Mouse (Mus musculus) hindbrain, embryonic 16.5 days (tissue): ENCODE results near the gene Sppl3. TPM values are rescaled to one million over a fixed set of nuclear protein-coding genes. Genes with fewer than 3 reads are reported as not detected.
"Not testable (repeated sequence)": the region's sequence is repeated elsewhere in the genome, so short reads cannot be mapped to it uniquely, and the experiment has no call there.

Source experiments
- ATAC-seq: fragments of 200-750 bp; cut with Nextera tagmentation; 2 replicates; pipeline ENCODE4 v1.8.0; 2017; ENCODE audit warnings: moderate TSS enrichment, moderate library complexity
- H3K27ac ChIP-seq: fragments of 300-500 bp; sonication (generic); 2 replicates; pipeline ENCODE4 v1.5.1; 2014; ENCODE audit warnings: low read depth, mild to moderate bottlenecking, control low read depth, low read length, moderate library complexity
- H3K27me3 ChIP-seq: fragments of 300-500 bp; sonication (generic); replicated peaks from 2 replicates; pipeline ENCODE4 v1.6.1; 2014; ENCODE audit warnings: low read length; ENCODE audit not compliant: control insufficient read depth, insufficient read depth
- H3K36me3 ChIP-seq: fragments of 300-500 bp; sonication (generic); 2 replicates; pipeline ENCODE4 v1.6.1; 2014; ENCODE audit warnings: mild to moderate bottlenecking, low read length, moderate library complexity, mixed read lengths; ENCODE audit not compliant: control insufficient read depth, insufficient read depth
- H3K4me1 ChIP-seq: fragments of 300-500 bp; sonication (generic); 2 replicates; pipeline ENCODE4 v1.6.1; 2014; ENCODE audit warnings: low read depth, low read length; ENCODE audit not compliant: control insufficient read depth, insufficient read depth
- H3K4me2 ChIP-seq: fragments of 300-500 bp; sonication (generic); 2 replicates; pipeline ENCODE4 v1.6.1; 2014; ENCODE audit warnings: mild to moderate bottlenecking, low read length, control low read depth, moderate library complexity
- H3K4me3 ChIP-seq: fragments of 300-500 bp; sonication (generic); 2 replicates; pipeline ENCODE4 v1.5.1; 2014; ENCODE audit warnings: mild to moderate bottlenecking, low read length, control low read depth, moderate library complexity
- H3K9ac ChIP-seq: fragments of 300-500 bp; sonication (generic); 2 replicates; pipeline ENCODE4 v1.6.1; 2014; ENCODE audit warnings: low read depth, mild to moderate bottlenecking, control low read depth, low read length, moderate library complexity
- H3K9me3 ChIP-seq: fragments of 300-500 bp; sonication (generic); 2 replicates; pipeline ENCODE4 v1.6.1; 2014; ENCODE audit warnings: mild to moderate bottlenecking, low read length, moderate library complexity; ENCODE audit not compliant: control insufficient read depth
- WGBS: fragments of 180-500 bp; shearing (Covaris S2); extraction: QIAGEN DNeasy Blood & Tissue Kit; methylation state at CpG from one replicate; pipeline ENCODE4 v1.1.7; 2014; 5-methylcytosine and 5-hydroxymethylcytosine counted together
- polyA plus RNA-seq: library from polyadenylated mRNA; unstranded; fragments of >200 nt; fragmentation: Nextera tagmentation; extraction: Ambion mirVana; gene quantifications from 2 replicates; pipeline ENCODE4 v1.2.1, GENCODE M21; 2015

The Sppl3 gene
- polyA plus RNA-seq, 1 experiment from 2014 or later, result 17.3 TPM

- Histone ChIP-seq H3K27ac (no peak overlapping the region), H3K27me3 (no peaks in the 10 kb centered on the region), H3K4me1 (no peaks in the 10 kb centered on the region), H3K9me3 (no peaks in the 10 kb centered on the region), H3K9ac (no peak overlapping the region), H3K4me2 (no peak overlapping the region), H3K4me3 (no peak overlapping the region), H3K36me3 (peaks cover 47% of the 10 kb centered on the region)
- no peak for ATAC-seq
- WGBS, result 89% methylated on average over 6 of the region's 6 CpGs
Observed at GRCm38 (mm10) chr5:115091776-115092175, 80.8 kb downstream of the Sppl3 start.

- ATAC-seq, result no peak
- no peaks in the 10 kb centered on the region for H3K4me1 ChIP-seq
- H3K9ac ChIP-seq, result no peak within 1 kb of the TSS
- H3K27me3 ChIP-seq, result no peaks in the 10 kb centered on the region
- H3K4me3 ChIP-seq, result no peak within 1 kb of the TSS
- peaks cover 39% of the 10 kb centered on the region for H3K36me3 ChIP-seq
- 97% methylated on average over 8 of the region's 8 CpGs for WGBS
- no peaks in the 10 kb centered on the region for H3K9me3 ChIP-seq
- H3K4me2 ChIP-seq, result no peak within 1 kb of the TSS
- no peak within 1 kb of the TSS for H3K27ac ChIP-seq
Observed at GRCm38 (mm10) chr5:115098195-115098594, 87.3 kb downstream of the Sppl3 start, which contains the start of gene Gm10401. Gene Gm10401 (minus strand): TSS chr5:115098295.

- H3K4me1 ChIP-seq, result no peaks in the 10 kb centered on the region
- no peak for ATAC-seq
- H3K9ac ChIP-seq, result no peak overlapping the region
- no peak overlapping the region for H3K4me3 ChIP-seq
- H3K4me2 ChIP-seq, result no peak overlapping the region
- no peak overlapping the region for H3K27ac ChIP-seq
- H3K9me3 ChIP-seq, result no peaks in the 10 kb centered on the region
- H3K36me3 ChIP-seq, result peaks cover 39% of the 10 kb centered on the region
- H3K27me3 ChIP-seq, result no peaks in the 10 kb centered on the region
- 78% methylated on average over 5 of the region's 5 CpGs for WGBS
Observed at GRCm38 (mm10) chr5:115099530-115099929, 88.6 kb downstream of the Sppl3 start.

GRCm38 (mm10) chr5:115099991-115100390 is 89.1 kb downstream of the Sppl3 start:
- H3K4me1 ChIP-seq, result no peaks in the 10 kb centered on the region

GRCm38 (mm10) chr5:115100473-115100872 is 89.5 kb downstream of the Sppl3 start:
- H3K27me3 ChIP-seq, result no peaks in the 10 kb centered on the region
- H3K4me1 ChIP-seq, result no peaks in the 10 kb centered on the region
- peaks cover 34% of the 10 kb centered on the region for H3K36me3 ChIP-seq
- H3K9me3 ChIP-seq, result no peaks in the 10 kb centered on the region
- H3K4me3 ChIP-seq, result no peak overlapping the region
- H3K9ac ChIP-seq, result no peak overlapping the region
- H3K4me2 ChIP-seq, result no peak overlapping the region
- 93% methylated on average over 6 of the region's 6 CpGs for WGBS
- H3K27ac ChIP-seq, result no peak overlapping the region
- ATAC-seq, result no peak

More at GRCm38 (mm10) chr5:115099991-115100390, 89.1 kb downstream of the Sppl3 start:
- Histone ChIP-seq H3K9ac (no peak overlapping the region), H3K4me2 (no peak overlapping the region), H3K27me3 (no peaks in the 10 kb centered on the region), H3K27ac (no peak overlapping the region), H3K9me3 (no peaks in the 10 kb centered on the region), H3K36me3 (peaks cover 38% of the 10 kb centered on the region), H3K4me3 (no peak overlapping the region)
- 83% methylated on average over 9 of the region's 9 CpGs for WGBS
- no peak for ATAC-seq

GRCm38 (mm10) chr5:115102231-115102630 is 91.3 kb downstream of the Sppl3 start:
- no peak overlapping the region for H3K4me2 ChIP-seq
- ATAC-seq, result no peak
- no peak overlapping the region for H3K9ac ChIP-seq
- no peaks in the 10 kb centered on the region for H3K4me1 ChIP-seq
- 92% methylated on average over 2 of the region's 2 CpGs for WGBS
- H3K27ac ChIP-seq, result no peak overlapping the region
- H3K9me3 ChIP-seq, result no peaks in the 10 kb centered on the region
- H3K27me3 ChIP-seq, result no peaks in the 10 kb centered on the region
- peaks cover 18% of the 10 kb centered on the region for H3K36me3 ChIP-seq
- H3K4me3 ChIP-seq, result no peak overlapping the region

- not testable (repeated sequence) for ATAC-seq, H3K27me3 ChIP-seq, H3K4me2 ChIP-seq, H3K4me3 ChIP-seq, H3K4me1 ChIP-seq, H3K9me3 ChIP-seq, H3K27ac ChIP-seq, H3K9ac ChIP-seq
- H3K36me3 ChIP-seq, result peaks cover 17% of the 10 kb centered on the region
- 97% methylated on average over 23 of the region's 23 CpGs for WGBS
Observed at GRCm38 (mm10) chr5:115103253-115103652, 92.3 kb downstream of the Sppl3 start.

GRCm38 (mm10) chr5:115111156-115111555 is 100.2 kb downstream of the Sppl3 start:
- H3K27ac ChIP-seq, result no peak overlapping the region
- H3K9me3 ChIP-seq, result no peaks in the 10 kb centered on the region
- no peak for ATAC-seq
- no peaks in the 10 kb centered on the region; the same call in 1 of the 2 replicates for H3K4me1 ChIP-seq
- H3K36me3 ChIP-seq, result peaks cover 3% of the 10 kb centered on the region; the same call in 1 of the 2 replicates
- 82% methylated on average over 8 of the region's 8 CpGs for WGBS
- no peak overlapping the region for H3K4me2 ChIP-seq
- H3K9ac ChIP-seq, result no peak overlapping the region
- H3K4me3 ChIP-seq, result no peak overlapping the region
- no peaks in the 10 kb centered on the region for H3K27me3 ChIP-seq

- no peaks in the 10 kb centered on the region for H3K9me3 ChIP-seq
- WGBS, result 96% methylated on average over 12 of the region's 12 CpGs
- no peak overlapping the region for H3K4me2 ChIP-seq
Observed at GRCm38 (mm10) chr5:115113244-115113643, 102.3 kb downstream of the Sppl3 start.

GRCm38 (mm10) chr5:115114501-115114900 is 103.6 kb downstream of the Sppl3 start:
- no peaks in the 10 kb centered on the region for H3K9me3 ChIP-seq
- H3K4me1 ChIP-seq, result peaks cover 6% of the 10 kb centered on the region
- H3K36me3 ChIP-seq, result peaks cover 5% of the 10 kb centered on the region; the same call in 1 of the 2 replicates
- ATAC-seq, result no peak
- no peak overlapping the region for H3K27ac ChIP-seq
- no peak overlapping the region for H3K4me2 ChIP-seq
- WGBS, result 98% methylated on average over 8 of the region's 8 CpGs
- H3K9ac ChIP-seq, result no peak overlapping the region
- H3K27me3 ChIP-seq, result no peaks in the 10 kb centered on the region
- no peak overlapping the region for H3K4me3 ChIP-seq

More at GRCm38 (mm10) chr5:115113244-115113643, 102.3 kb downstream of the Sppl3 start:
- Histone ChIP-seq H3K27me3 (no peaks in the 10 kb centered on the region), H3K9ac (no peak overlapping the region), H3K36me3 (peaks cover 5% of the 10 kb centered on the region; the same call in 1 of the 2 replicates), H3K4me1 (no peaks in the 10 kb centered on the region; the same call in 1 of the 2 replicates), H3K27ac (no peak overlapping the region), H3K4me3 (no peak overlapping the region)
- no peak for ATAC-seq
